Comparison of ENCODE assay signal across 12 mouse cellular contexts in genomic region chr12:99756914-99757687, GRCm38 (mm10).
DNase-seq lines count a peak whose midpoint lies in the region; ATAC-seq and TF ChIP-seq lines count a peak whose summit lies in the region.
"Had no signal": no experiment of that assay in that cellular context is flagged by ENCODE, and none has a peak within 500 bp of the region (broad histone marks: within the 10 kb centered on the region; RNA-seq: fewer than 3 reads in every experiment).

No protein-coding gene starts in this region.

- H3K36me3 ChIP-seq in kidney, postnatal 0 days (ENCODE audit: insufficient read depth, low read length) = no peaks in the 10 kb centered on the region
- no peaks in the 10 kb centered on the region for H3K36me3 ChIP-seq in forebrain, embryonic 12.5 days (replicated peaks)
- H3K36me3 ChIP-seq in intestine, embryonic 16.5 days (ENCODE audit: control insufficient read depth, insufficient read depth, low read length) = no peaks in the 10 kb centered on the region
- H3K36me3 ChIP-seq in neural tube, embryonic 15.5 days = no peaks in the 10 kb centered on the region
- H3K36me3 ChIP-seq: heart, embryonic 12.5 days had no signal

- no peak overlapping the region for H3K4me3 ChIP-seq in kidney, postnatal 0 days (replicated peaks; ENCODE audit: low read depth, low read length)
- H3K4me3 ChIP-seq in forebrain, embryonic 12.5 days (replicated peaks) = peak overlapping the region; percentile 13
- no peak overlapping the region for H3K4me3 ChIP-seq in intestine, embryonic 16.5 days (ENCODE audit: low read length)
- peak overlapping the region; percentile 13; the same call in 1 of the 2 replicates for H3K4me3 ChIP-seq in neural tube, embryonic 15.5 days (replicated peaks)
- H3K4me3 ChIP-seq: heart, embryonic 12.5 days had no signal

- no peak overlapping the region for H3K27ac ChIP-seq in kidney, postnatal 0 days
- H3K27ac ChIP-seq in forebrain, embryonic 12.5 days = peak overlapping the region; percentile 65
- 0 out of 2 replicates have a peak overlapping the region, but pooled peaks have one; percentile 2 for H3K27ac ChIP-seq in intestine, embryonic 16.5 days (ENCODE audit: low read length)
- peak overlapping the region; percentile 63 for H3K27ac ChIP-seq in neural tube, embryonic 15.5 days (replicated peaks)

- H3K4me1 ChIP-seq in kidney, postnatal 0 days (replicated peaks; ENCODE audit: insufficient read depth, low read length) = no peaks in the 10 kb centered on the region
- peaks cover 25% of the 10 kb centered on the region for H3K4me1 ChIP-seq in forebrain, embryonic 12.5 days
- H3K4me1 ChIP-seq in intestine, embryonic 16.5 days (ENCODE audit: control insufficient read depth, insufficient read depth, low read length) = 0 out of 2 replicates have a peak, but pooled peaks cover 2% of the 10 kb centered on the region
- H3K4me1 ChIP-seq in neural tube, embryonic 15.5 days = peaks cover 22% of the 10 kb centered on the region

- no peak overlapping the region for H3K9ac ChIP-seq in kidney, postnatal 0 days (ENCODE audit: low read depth, low read length)
- H3K9ac ChIP-seq in forebrain, embryonic 12.5 days = no peak overlapping the region
- no peak overlapping the region for H3K9ac ChIP-seq in intestine, embryonic 16.5 days (ENCODE audit: low read depth, low read length)
- peak overlapping the region; percentile 23 for H3K9ac ChIP-seq in neural tube, embryonic 15.5 days (replicated peaks)
- H3K9ac ChIP-seq: heart, embryonic 12.5 days had no signal

- no peaks in the 10 kb centered on the region for H3K27me3 ChIP-seq in kidney, postnatal 0 days (ENCODE audit: insufficient read depth, low read length)
- no peaks in the 10 kb centered on the region; the same call in 1 of the 2 replicates for H3K27me3 ChIP-seq in forebrain, embryonic 12.5 days
- H3K27me3 ChIP-seq in intestine, embryonic 16.5 days (replicated peaks; ENCODE audit: control insufficient read depth, insufficient read depth, low read length) = no peaks in the 10 kb centered on the region
- no peaks in the 10 kb centered on the region for H3K27me3 ChIP-seq in neural tube, embryonic 15.5 days (replicated peaks)
- H3K27me3 ChIP-seq: CH12.LX; heart, embryonic 12.5 days had no signal

- ATAC-seq in kidney, postnatal 0 days (replicated peaks; ENCODE audit: low FRiP score, low read depth) = no peak
- ATAC-seq in forebrain, embryonic 12.5 days (ENCODE audit: low FRiP score) = peak; percentile 45
- no peak for ATAC-seq in intestine, embryonic 16.5 days
- ATAC-seq in neural tube, embryonic 15.5 days (ENCODE audit: low FRiP score) = peak; percentile 50

- H3K9me3 ChIP-seq in kidney, postnatal 0 days (replicated peaks; ENCODE audit: low read length) = no peaks in the 10 kb centered on the region
- no peaks in the 10 kb centered on the region for H3K9me3 ChIP-seq in forebrain, embryonic 12.5 days
- H3K9me3 ChIP-seq in intestine, embryonic 16.5 days (ENCODE audit: control insufficient read depth, low read length) = no peaks in the 10 kb centered on the region
- H3K9me3 ChIP-seq in neural tube, embryonic 15.5 days (replicated peaks) = no peaks in the 10 kb centered on the region
- H3K9me3 ChIP-seq: heart, embryonic 12.5 days had no signal

- H3K4me2 ChIP-seq in kidney, postnatal 0 days (ENCODE audit: low read length) = peak overlapping the region; percentile 39
- H3K4me2 ChIP-seq in forebrain, embryonic 12.5 days = peak overlapping the region; percentile 48
- no peak overlapping the region for H3K4me2 ChIP-seq in intestine, embryonic 16.5 days (ENCODE audit: low read depth, low read length)
- H3K4me2 ChIP-seq in neural tube, embryonic 15.5 days = peak overlapping the region; percentile 46
- H3K4me2 ChIP-seq: heart, embryonic 12.5 days had no signal

- TF ChIP-seq CTCF in kidney, postnatal 0 days (IDR thresholded peaks at IDR 0.05; ENCODE audit: low read depth) = no peak

- DNase-seq in kidney, postnatal 0 days (ENCODE audit: low spot score) = peak; percentile 59
- no peak for DNase-seq in kidney, postnatal 14 days
- DNase-seq in left cerebral cortex, adult 18-20 months (ENCODE audit: low spot score in 2 of 2) = no peak
- DNase-seq in adrenal gland, adult 8-10 months = no peak
- no peak for DNase-seq in frontal cortex, postnatal 36 days (ENCODE audit: low spot score in 2 of 2)
- DNase-seq: cerebellum, adult 11 months; thymus, adult 2 months had no signal

- 36% methylated on average over 18 of the region's 18 CpGs for WGBS in kidney, postnatal 0 days
- 26% methylated on average over 18 of the region's 18 CpGs for WGBS in forebrain, embryonic 12.5 days
- 52% methylated on average over 18 of the region's 18 CpGs for WGBS in intestine, embryonic 16.5 days
- WGBS in neural tube, embryonic 15.5 days = 39% methylated on average over 18 of the region's 18 CpGs

Comparison
In these comparisons a context has a peak if more than half of its experiments do, and no peak if none do; other contexts are left out.
1. ATAC-seq: peak in forebrain, embryonic 12.5 days (single experiment) and neural tube, embryonic 15.5 days (single experiment); none in kidney, postnatal 0 days (single experiment) and intestine, embryonic 16.5 days (single experiment).
2. H3K4me3 ChIP-seq: peak in forebrain, embryonic 12.5 days (single experiment) and neural tube, embryonic 15.5 days (single experiment); none in kidney, postnatal 0 days (single experiment) and intestine, embryonic 16.5 days (single experiment).